ENCODE assay signal across 20 mouse cellular contexts in the genomic region with DNA sequence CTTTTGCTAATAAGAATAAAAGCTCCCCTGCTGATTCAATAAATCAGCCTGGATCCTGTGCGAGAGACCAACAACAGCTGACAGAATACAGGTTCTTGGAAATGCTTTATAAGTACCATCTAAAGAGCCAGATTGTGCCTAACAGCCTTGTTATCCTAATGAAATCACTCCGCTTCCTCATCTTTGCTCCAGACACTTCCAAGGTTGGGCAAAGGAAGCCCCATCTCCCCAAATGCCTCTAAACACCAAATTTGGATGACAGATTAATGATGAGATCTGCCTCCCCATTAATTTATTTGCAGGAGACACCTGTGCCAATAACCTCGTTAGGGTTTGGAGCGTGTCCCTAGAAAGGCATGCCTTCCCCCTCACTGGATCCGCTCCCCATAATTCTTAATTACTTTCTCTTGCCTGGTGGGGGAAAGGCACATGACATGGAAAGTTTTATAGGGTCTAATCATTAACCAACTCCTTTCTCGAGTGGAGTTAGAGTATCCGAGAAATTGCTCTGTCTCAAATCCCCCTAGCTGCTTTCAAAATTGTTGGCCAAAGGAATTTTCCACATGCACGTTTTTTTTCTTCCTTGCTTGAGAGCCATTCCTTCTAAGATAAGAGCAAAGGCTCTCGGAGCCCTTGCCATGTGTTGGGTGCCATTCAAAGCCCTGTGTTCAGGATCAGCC.
DNase-seq lines count a peak whose midpoint lies in the region; ATAC-seq and TF ChIP-seq lines count a peak whose summit lies in the region.
"Had no signal": no experiment of that assay in that cellular context is flagged by ENCODE, and none has a peak within 500 bp of the region (broad histone marks: within the 10 kb centered on the region; RNA-seq: fewer than 3 reads in every experiment).

No protein-coding gene starts in this region.

- ATAC-seq in Patski = peak; percentile 84
- ATAC-seq in kidney, embryonic 15.5 days (replicated peaks; ENCODE audit: low FRiP score) = peak; percentile 90
- ATAC-seq in forebrain, embryonic 12.5 days (ENCODE audit: low FRiP score) = no peak
- ATAC-seq in midbrain, embryonic 15.5 days (replicated peaks) = no peak
- ATAC-seq: activated CD4-positive, CD25-positive, alpha-beta regulatory T cell, adult 4 months; forebrain, postnatal 0 days had no signal

- DNase-seq in Muller cell, postnatal 12 days (ENCODE audit: inconsistent ontology term) = peak; percentile 11
- peak; percentile 73 for DNase-seq in Patski (ENCODE audit: low read depth, low spot score)
- peak; percentile 1 for DNase-seq in large intestine, adult 2 months (ENCODE audit: low read depth, low spot score)
- DNase-seq in frontal cortex, adult 2 months (ENCODE audit: extremely low spot score in 1 of 2, low spot score in 1 of 2) = no peak
- DNase-seq: adrenal gland, postnatal 10 days; cerebellum, postnatal 10 days; forebrain, postnatal 0 days; heart, postnatal 14 days; lung, postnatal 14 days; right cerebral cortex, postnatal 25 days had no signal

- H3K27me3 ChIP-seq in Patski = no peaks in the 10 kb centered on the region
- no peaks in the 10 kb centered on the region for H3K27me3 ChIP-seq in kidney, embryonic 15.5 days
- H3K27me3 ChIP-seq in forebrain, embryonic 12.5 days = no peaks in the 10 kb centered on the region
- H3K27me3 ChIP-seq in midbrain, embryonic 15.5 days (replicated peaks) = no peaks in the 10 kb centered on the region
- H3K27me3 ChIP-seq: embryonic facial prominence, embryonic 13.5 days; heart, embryonic 12.5 days; hindbrain, embryonic 12.5 days; liver, embryonic 15.5 days; stomach, embryonic 15.5 days had no signal

- H3K4me3 ChIP-seq in kidney, embryonic 15.5 days (replicated peaks) = no peak overlapping the region
- no peak overlapping the region for H3K4me3 ChIP-seq in forebrain, embryonic 12.5 days (replicated peaks)
- no peak overlapping the region for H3K4me3 ChIP-seq in midbrain, embryonic 15.5 days
- H3K4me3 ChIP-seq: embryonic facial prominence, embryonic 13.5 days; heart, embryonic 12.5 days; hindbrain, embryonic 12.5 days; left cerebral cortex, adult 2 months; liver, embryonic 15.5 days; stomach, embryonic 15.5 days had no signal

- WGBS in kidney, embryonic 15.5 days = 26% methylated on average over 9 of the region's 9 CpGs
- 21% methylated on average over 9 of the region's 9 CpGs for WGBS in large intestine, adult 2 months
- 62% methylated on average over 9 of the region's 9 CpGs for WGBS in forebrain, embryonic 12.5 days
- WGBS in midbrain, embryonic 15.5 days = 77% methylated on average over 9 of the region's 9 CpGs

- peak overlapping the region; percentile 79 for H3K27ac ChIP-seq in kidney, embryonic 15.5 days
- no peak overlapping the region for H3K27ac ChIP-seq in forebrain, embryonic 12.5 days
- H3K27ac ChIP-seq in midbrain, embryonic 15.5 days = no peak overlapping the region
- H3K27ac ChIP-seq: embryonic facial prominence, embryonic 13.5 days; hindbrain, embryonic 12.5 days; left cerebral cortex, adult 2 months; liver, embryonic 15.5 days; stomach, embryonic 15.5 days had no signal

- peaks cover 11% of the 10 kb centered on the region for H3K4me1 ChIP-seq in kidney, embryonic 15.5 days
- no peaks in the 10 kb centered on the region for H3K4me1 ChIP-seq in forebrain, embryonic 12.5 days
- no peaks in the 10 kb centered on the region for H3K4me1 ChIP-seq in midbrain, embryonic 15.5 days
- H3K4me1 ChIP-seq: embryonic facial prominence, embryonic 13.5 days; hindbrain, embryonic 12.5 days; liver, embryonic 15.5 days; stomach, embryonic 15.5 days had no signal

- POLR2A ChIA-PET in Patski (lab: Charles Lee) = no interaction called here

- no peaks in the 10 kb centered on the region for H3K36me3 ChIP-seq in kidney, embryonic 15.5 days
- no peaks in the 10 kb centered on the region for H3K36me3 ChIP-seq in forebrain, embryonic 12.5 days (replicated peaks)
- no peaks in the 10 kb centered on the region for H3K36me3 ChIP-seq in midbrain, embryonic 15.5 days (replicated peaks)
- H3K36me3 ChIP-seq: embryonic facial prominence, embryonic 13.5 days; heart, embryonic 12.5 days; hindbrain, embryonic 12.5 days; liver, embryonic 15.5 days; stomach, embryonic 15.5 days had no signal

- H3K9ac ChIP-seq in kidney, embryonic 15.5 days = no peak overlapping the region
- H3K9ac ChIP-seq in forebrain, embryonic 12.5 days = no peak overlapping the region
- H3K9ac ChIP-seq in midbrain, embryonic 15.5 days = no peak overlapping the region
- H3K9ac ChIP-seq: embryonic facial prominence, embryonic 13.5 days; forebrain, postnatal 0 days; heart, embryonic 12.5 days; hindbrain, embryonic 12.5 days; liver, embryonic 15.5 days; stomach, embryonic 15.5 days had no signal

- CTCF ChIA-PET in Patski (lab: Charles Lee) = interaction anchor here (1.1 kb wide), 1 partner anchor 20 kb away, joined by 3 read pairs; no protein-coding TSS in a partner anchor

- H3K9me3 ChIP-seq in kidney, embryonic 15.5 days (replicated peaks) = no peaks in the 10 kb centered on the region
- H3K9me3 ChIP-seq in forebrain, embryonic 12.5 days = no peaks in the 10 kb centered on the region
- no peaks in the 10 kb centered on the region for H3K9me3 ChIP-seq in midbrain, embryonic 15.5 days
- H3K9me3 ChIP-seq: embryonic facial prominence, embryonic 13.5 days; heart, embryonic 12.5 days; hindbrain, embryonic 12.5 days; liver, embryonic 15.5 days; stomach, embryonic 15.5 days had no signal

- H3K4me2 ChIP-seq in kidney, embryonic 15.5 days = peak overlapping the region; percentile 28; the same call in 1 of the 2 replicates
- H3K4me2 ChIP-seq in forebrain, embryonic 12.5 days = no peak overlapping the region
- no peak overlapping the region for H3K4me2 ChIP-seq in midbrain, embryonic 15.5 days
- H3K4me2 ChIP-seq: embryonic facial prominence, embryonic 13.5 days; heart, embryonic 12.5 days; hindbrain, embryonic 12.5 days; liver, embryonic 15.5 days; stomach, embryonic 15.5 days had no signal

- no peak for TF ChIP-seq CTCF in Patski (IDR thresholded peaks at IDR 0.05)

- in situ Hi-C loops in Patski (cut with MboI; ENCODE audit: low pct_unique_long_range_greater_than_20kb) = no loop called here

Comparison
In these comparisons a context has a peak if more than half of its experiments do, and no peak if none do; other contexts are left out.
1. DNase-seq: peak in Muller cell, postnatal 12 days (single experiment), Patski (single experiment) and large intestine, adult 2 months (single experiment); none in frontal cortex, adult 2 months (0 of 2).
2. ATAC-seq: peak in Patski (single experiment) and kidney, embryonic 15.5 days (single experiment); none in forebrain, embryonic 12.5 days (single experiment) and midbrain, embryonic 15.5 days (single experiment).